Mouse (Mus musculus): ENCODE data around the gene Ifngr2.

DNA sequence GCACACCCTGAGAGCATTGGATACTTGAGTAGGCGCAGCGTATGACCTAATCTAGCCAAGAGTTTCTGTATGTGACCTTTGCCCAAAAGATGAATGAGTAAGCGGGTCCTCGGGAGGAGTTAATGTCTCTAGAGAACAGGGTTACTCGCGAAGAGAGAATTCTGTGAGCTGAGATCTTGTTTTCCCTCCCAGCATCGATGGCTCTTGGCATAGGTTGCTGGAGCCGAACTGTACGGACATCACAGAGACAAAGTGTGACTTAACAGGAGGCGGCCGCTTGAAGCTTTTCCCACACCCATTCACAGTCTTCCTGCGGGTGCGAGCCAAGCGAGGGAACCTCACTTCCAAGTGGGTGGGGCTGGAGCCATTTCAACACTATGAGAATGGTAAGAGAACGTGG, 10.8 kb downstream of the Ifngr2 start:
- TF ChIP-seq CTCF (IDR thresholded peaks at IDR 0.05; ENCODE audit: extremely low read depth, insufficient read length, insufficient replicate concordance, low read depth, low read length) (no peak), POLR2A (IDR thresholded peaks at IDR 0.05; ENCODE audit: low read depth, low read length) (no peak)
